Mouse (Mus musculus): ENCODE measurements around the gene Bcl7a.

The Bcl7a gene

DNA sequence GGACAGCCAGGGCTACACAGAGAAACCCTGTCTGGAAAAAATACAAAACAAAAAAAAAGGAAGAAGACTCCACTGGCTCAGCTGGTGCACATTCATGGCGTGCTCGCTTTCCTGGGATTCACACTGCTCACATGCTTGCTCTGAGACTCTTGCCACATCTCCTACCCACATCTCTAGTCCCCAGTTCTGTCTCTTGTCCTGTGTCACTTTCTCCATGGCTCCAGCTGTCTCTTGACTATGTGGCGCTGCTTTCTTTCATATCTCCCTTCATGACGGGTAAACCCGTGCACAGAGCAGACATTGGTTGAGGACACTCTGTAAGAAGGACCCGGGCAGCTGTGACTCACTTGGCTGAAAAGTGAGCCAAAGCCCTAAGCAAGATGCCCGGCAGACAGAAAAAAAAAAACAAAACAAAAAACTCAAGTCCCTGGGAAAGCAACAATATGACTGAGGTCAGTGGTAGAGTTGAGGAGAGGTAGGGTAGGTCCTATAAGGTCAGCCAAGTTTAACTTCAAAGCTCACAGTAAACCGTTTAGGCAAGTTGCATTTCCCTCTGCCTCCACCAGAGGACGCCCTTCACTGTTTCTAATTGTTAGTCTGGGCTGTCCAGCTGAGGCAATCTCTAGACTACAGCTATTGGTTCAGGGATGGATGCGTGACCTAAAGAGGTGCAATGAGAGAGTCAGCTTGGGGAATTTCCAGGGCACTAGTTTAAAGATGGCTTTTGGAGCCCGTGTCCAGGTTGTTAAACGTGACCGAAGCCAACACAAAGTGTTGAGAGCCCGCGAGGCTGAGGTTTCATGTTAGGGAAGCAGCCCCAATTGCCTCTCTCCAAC, 33.7 kb downstream of the Bcl7a start:
- 40% methylated on average over 15 of the region's 15 CpGs for WGBS

DNA sequence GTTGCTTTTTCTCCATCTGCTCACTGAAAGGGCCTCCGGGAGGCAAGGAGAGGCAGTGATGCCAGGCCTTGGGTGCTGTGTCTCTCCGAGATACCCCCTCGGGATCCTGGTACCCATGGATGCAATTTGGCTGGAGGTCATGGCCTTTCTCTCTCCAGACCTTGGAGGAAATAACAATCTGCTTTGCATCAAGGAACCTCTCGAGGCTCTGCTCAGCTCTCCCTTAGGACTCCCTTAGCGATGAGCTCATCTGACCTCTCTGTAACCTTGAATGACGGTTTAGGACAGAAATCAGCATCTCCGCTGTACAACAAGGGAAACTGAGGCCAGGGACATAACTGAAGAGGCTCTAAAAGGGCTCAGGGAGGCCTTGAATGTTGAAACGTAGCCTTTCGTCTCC, 35.1 kb downstream of the Bcl7a start:
- WGBS = 84% methylated on average over 9 of the region's 9 CpGs

DNA sequence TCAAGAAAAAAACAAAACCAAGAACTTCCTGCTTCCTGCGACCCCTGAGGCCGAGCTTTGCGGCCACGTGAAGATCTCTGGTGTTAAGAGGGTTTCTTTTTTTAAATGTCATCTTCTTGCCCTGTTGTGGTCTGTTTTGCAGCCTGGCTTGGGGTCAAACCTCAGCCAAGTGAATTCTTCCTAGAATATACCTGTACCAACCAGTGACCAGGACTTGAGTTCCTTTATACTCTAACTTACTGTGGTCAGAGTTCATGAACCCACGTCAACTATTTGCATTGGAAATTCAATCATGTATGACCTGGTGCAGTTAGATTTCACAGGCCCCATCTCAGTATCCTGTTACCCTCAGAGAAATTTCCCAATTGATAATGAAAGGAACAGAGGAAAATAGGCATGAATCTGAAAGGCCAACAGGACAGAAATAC, 35.9 kb downstream of the Bcl7a start:
- 79% methylated on average over 5 of the region's 5 CpGs for WGBS

DNA sequence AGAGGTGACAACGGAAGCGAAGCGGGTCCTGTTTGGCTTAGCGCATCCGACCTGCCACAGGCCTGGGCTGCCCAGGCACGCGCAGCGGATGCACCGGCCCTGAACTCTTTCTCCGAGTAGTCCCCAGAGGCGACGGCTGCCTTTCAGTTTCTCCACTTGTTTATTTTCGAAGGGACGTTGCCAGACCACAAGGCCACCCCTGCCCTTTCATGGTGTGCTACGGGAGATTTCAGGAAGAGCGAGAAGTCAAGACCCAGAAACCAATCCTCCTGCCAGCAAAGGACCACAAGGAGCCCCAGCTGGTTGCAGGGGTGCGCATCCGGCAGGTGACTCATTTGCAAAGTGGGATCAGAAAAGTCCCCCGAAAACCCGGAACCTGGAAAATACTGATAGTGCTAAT, 38.3 kb downstream of the Bcl7a start:
- 60% methylated on average over 20 of the region's 20 CpGs for WGBS

DNA sequence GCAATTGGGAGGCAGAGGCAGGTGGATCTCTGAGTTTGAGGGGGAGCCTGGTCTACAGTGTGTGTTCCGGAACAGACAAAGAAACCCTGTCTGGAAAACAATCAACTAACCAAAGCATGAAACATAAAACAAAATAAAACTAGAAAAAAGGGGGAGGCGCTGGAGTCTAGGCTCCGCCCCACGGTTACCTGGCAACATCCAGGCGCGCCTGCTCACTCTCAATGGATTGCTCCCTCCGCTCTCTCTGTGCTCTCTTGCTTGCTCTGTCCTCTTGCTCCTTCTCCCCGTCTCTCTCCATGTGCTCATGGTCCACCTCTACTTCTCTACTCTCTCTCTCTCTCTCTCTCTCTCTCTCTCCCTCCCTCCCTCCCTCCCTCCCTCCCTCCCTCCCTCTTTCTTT, 39.1 kb downstream of the Bcl7a start:
- 87% methylated on average over 8 of the region's 8 CpGs for WGBS

DNA sequence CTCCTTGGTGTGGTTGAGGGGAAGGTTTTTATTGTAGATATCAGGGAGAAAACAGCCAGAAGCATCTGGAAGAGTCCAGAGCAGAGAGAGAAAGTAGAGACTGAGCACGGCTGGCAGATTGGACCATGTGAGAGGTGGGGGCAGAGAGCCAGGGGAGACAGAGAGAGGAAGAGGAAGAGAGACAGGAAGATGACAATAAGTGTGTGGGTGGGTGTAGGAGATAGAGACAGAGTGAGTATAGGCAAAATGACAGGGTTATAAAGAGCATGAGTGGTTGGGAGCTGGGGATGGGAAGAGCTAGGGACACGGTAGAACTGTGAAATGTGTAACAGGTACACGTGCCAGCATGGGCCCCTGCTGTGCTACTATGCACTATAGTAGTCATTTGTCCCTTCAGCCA, 44.8 kb downstream of the Bcl7a start:
- 35% methylated on average over 3 of the region's 3 CpGs for WGBS

DNA sequence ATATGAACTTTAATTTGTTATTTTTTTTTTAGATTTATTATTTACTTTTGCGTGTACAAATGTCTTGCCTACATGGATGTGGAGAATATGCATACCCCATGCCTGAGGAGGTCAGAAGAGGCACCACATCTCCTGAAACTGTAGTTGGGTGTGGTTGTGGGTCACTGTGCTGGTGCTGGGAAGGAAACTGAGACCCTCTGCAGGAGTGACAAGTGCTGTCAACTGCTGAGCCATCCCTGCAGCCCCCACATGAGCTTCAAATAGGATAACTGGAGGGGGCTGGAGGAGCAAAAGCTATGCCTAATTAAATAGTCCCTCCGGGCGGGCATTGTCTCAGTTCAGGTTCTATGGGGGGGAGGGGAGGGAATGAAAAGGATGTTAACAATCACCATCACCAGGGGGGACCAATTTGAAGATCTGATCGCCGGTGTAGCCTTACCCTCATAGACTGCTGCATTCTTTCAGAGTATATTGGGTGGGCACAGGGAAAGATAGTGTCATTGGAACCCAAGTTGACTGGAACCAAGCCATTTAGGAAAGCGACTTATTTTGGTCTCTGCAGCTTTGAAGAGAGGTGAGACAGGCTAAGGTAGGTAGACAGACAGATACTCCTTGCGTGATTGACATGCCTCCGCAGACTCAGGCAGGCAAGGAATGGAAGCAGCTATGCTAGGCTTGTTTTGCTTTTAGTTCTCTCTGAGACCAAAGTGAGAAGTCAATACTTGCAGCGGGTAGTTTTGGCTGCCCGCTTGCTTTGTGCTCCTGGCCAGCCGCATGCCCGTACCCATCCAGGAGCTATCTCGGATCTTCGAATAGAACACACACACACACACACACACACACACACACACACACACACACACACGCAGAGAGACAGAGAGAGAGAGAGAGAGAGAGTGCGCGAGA, 47.2 kb downstream of the Bcl7a start:
- 7% methylated on average over 16 of the region's 17 CpGs for WGBS

DNA sequence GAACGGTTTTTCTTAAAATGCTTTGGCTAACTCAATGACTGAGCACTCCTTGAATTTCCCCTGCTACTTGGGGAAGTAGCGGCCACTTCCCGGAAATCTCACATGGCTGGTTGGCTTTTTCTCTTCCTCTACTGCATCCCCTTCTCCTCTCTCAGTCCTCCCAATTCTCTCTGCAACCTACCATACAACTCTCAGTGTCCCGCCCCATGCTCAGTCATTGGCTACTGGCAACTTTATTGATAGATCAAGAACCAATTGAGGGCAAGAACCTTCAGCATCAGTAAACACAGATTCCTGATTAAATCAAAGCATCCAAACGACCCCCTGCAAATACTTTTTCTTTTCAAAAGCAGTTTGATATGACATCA, 47.8 kb downstream of the Bcl7a start:
- 6% methylated on average over 5 of the region's 5 CpGs for WGBS

DNA sequence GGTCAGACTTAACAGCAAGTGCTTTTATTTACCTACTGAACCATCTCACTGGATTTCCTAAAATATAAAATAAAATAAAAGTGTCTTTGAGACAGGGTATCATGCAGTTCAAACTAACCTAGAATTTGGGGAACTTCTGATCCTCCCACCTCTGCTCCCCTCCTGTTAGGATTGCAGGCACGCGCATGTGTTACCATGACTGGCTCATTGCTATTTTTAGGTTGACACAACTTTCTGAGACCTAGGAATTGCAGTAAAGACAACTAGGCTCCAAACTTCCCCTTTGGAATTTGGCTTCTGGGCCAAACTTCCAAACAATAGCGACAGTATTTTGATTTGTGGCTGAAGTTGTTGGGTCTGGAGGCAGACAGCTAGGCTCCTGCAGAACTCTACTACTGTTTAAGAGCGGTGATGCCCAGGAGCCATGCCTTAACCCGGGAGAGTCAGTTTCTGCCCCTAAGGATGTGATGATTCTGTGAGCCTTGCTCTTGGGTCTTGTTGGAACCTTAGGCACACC, 50.2 kb downstream of the Bcl7a start:
- WGBS = 16% methylated on average over 5 of the region's 5 CpGs

DNA sequence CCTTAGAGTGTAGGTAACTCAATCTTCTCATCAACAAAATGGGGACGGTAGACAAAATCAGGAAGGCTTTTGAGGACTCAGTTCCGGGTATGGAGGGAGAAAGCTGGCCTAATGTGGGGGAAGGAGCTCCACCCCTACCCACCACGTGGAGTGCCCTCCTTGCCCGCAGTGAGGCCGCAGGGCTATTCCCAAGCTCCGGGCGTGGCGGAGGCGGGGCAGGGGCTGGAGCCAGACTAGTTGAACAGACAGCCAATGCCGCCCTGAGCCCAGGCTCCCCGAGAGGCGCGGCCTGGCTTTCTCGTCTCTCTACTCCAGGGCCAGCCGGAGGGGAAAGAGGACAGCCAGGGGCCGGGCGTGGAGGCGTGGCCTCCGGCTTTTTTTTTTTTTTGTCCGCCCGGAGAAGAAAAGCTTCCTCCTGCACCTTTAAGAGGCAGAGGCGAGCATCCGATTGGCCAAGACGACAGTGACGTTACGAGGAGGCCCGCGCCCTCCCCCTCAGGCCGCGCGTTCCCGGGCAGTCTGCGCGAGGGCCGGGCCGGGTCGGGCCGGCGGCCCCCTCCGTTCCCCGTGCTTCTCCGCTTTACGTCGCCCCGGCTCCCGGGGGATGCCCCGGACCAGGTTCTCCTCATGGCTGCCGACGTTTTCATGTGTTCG, 50.8 kb downstream of the Bcl7a start, which contains the start of gene Mlxip:
Gene Mlxip, plus strand, starts transcription at position 496 of the 654 bp plus-strand sequence.
- WGBS = under 1% methylated on average over 49 of the region's 50 CpGs

DNA sequence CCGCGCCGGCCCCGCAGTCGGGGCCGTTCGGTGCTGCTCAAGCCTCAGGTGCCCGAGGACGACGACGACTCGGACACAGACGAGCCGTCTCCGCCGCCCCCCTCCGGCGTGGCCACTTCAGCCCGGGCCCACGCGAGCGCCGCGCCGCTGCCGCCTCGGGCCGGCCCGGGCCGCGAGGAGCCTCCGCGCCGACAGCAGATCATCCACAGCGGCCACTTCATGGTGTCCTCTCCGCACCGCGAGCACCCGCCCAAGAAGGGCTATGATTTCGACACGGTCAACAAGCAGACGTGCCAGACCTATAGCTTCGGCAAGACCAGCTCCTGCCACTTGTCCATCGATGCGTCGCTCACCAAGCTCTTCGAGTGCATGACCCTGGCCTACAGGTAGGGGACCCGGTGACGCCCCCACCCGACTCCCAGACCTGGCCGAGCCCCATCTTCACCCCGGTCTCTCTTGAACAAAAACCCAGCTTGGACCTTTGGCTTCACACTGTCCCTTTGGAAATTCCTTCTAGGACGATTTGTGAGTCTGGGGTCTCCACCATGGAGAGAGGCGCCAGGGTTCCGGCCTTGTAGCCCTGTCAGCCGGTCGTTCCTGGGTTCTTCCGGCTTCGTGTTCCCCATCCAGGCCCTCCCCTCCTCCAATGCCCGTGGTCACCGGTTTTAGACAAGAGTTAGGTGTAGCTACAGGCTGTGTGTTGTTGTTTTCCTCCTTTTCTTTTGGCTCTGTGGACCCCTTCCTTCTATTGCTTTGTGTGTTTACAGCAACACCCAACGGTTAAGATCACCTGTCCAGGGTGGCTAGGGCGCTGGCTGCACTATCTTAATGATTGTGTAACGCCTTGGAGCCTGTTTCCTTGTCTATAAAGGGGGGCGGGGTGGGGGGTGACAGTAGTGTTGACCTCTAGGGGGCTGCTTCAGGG, 51.6 kb downstream of the Bcl7a start:
- WGBS = under 1% methylated on average over 65 of the region's 65 CpGs

DNA sequence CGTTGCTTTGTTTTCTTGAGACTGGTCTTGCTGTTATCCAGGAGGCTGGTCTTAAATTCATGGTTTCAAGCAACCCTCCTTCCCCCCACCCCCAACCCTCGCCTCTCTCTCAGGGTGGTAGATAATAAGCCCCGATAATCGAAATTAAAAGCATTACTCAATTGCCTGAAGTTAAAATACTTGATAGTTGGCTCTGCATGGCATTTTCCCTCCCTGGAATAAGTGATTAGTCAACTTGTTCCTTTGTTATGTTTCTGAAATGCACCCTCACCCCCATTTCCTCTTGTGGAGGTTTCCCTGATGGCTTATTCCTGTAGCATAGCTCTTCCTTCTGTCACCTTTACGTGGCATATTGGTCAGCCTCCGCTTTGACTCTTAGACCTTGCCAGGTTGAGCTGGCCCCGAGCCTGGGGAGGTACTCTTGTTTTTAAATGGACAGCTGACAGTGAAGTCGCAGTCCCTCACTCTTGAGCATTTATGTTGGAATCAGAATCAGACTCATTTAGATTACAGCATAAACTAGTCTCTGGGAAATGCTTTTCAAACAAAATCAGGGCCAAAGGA, 53.3 kb downstream of the Bcl7a start:
- 39% methylated on average over 8 of the region's 8 CpGs for WGBS

DNA sequence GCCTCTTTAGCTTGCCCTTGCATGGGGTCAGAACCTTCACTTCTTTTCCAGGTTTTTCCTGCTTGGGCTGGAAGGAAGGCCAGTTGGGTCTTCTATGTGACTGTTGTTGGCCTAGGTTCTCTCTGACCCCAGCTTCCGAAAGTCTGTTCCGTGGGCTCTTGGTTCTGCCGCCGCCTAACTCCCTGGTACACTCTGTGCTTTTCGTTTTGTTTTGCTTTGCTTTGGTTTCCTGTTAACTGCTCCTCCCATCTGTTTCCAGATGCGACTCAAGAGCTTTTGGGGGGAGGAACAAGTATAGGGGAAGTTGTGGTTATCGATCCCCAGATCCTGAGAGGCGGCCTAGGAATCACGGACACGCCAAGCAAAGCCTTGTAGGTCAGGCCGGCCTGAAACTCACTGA, 54.2 kb downstream of the Bcl7a start:
- WGBS = 66% methylated on average over 11 of the region's 11 CpGs

DNA sequence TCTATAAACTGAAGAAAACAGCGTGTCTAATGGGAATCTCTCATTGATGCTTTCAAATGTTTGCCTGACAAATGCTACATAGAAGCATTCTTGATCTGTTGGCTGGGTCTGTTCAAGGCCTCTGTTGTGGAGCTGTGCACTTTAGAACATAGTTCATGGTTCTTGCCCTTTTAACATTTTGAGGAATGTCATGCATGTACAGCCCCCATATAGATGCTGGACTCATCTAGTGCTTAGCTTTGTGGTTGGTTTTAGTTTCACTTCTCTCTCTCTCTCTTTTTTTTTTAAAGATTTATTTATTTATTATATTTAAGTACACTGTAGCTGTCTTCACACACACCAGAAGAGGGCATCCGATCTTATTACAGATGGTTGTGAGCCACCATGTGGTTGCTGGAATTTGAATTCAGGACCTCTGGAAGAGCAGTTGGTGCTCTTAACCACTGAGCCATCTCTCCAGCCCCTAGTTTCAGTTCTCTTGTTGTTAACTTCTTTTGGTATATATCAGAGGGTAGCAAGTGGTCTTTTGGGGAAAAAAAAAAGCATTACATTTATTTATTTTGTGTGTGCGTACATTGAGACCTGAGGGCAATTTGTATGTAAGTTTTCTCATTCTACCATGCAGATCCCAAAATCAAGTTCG, 55.3 kb downstream of the Bcl7a start:
- WGBS = 85% methylated on average over 4 of the region's 4 CpGs

DNA sequence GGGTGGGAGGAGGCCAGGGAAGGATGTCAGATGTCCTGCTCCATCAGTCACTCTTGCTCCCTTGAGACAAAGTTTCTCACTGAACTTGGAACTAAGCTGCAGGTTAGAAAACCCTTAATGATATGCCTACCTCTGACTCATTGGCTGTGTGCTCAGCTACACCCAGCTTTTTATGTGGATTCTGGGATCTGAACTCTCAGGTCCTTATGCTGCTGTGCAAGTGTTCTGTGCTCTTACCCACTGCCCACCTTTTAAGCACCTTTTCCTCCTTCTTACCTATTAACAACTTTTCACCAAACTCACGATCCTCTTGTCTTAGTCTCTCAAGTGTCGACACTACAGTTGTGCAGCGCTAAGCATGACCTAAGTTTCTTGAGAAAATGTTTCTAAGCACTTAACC, 60.8 kb downstream of the Bcl7a start:
- 76% methylated on average over 3 of the region's 3 CpGs for WGBS

DNA sequence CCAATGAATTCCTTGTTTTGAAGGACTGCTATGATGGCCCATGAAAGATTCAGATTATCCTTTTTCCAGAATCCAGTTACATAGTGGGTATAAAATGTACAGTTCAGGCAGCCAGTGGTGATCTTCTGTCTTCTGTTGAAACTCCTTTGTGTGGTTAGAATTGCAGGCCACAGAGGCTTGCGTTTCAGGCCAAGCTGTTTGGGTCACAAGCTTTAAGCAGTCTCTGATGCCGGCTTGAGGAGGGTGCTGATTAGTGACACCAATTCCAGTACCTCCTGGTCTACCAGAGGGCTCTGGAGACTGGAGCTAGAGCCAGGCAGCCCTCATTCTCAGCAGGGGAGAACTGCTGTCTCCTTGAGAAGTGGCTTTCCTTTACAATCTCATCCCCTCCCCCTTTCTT, 63.3 kb downstream of the Bcl7a start:
- WGBS = 55% methylated on average over 2 of the region's 2 CpGs

DNA sequence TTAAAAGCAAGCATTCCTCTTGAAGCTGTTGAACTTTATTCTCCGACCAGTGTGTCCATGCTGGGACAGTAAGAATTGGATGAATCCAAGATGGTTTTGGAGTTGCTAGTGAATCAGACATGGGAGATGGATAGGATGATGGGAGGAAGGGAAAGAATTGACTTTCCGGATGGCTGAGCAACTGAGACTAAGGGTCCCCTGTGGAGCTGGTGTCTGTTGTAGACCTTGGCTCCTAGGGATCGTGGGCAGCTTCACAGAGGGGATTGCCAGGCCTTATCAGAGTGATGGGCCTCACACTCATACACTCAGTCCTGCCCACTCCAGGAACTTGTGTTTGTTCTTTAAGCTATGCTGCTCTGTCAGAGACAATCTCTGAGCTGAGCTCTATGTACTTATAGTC, 64.5 kb downstream of the Bcl7a start:
- WGBS = 72% methylated on average over 3 of the region's 3 CpGs

DNA sequence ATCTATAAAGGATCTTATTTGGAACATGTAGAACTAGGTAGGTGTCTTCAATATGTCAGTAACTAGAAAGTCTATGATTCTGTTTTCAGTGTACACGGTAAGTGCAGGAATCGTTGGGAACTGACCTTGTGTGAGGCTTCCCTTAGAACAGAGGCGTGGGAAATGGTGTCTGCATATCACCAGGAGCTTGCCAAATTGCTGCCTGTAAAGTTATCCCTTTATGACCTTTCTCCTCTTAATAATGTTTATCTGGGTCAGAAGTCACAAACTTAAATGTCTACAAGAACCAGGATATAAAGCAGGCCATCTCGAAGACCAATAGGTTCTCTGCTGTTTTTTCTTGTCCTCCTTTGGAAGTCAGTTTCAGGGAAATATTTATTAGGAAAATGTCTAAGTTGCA, 68.6 kb downstream of the Bcl7a start:
- 90% methylated on average over 4 of the region's 4 CpGs for WGBS

DNA sequence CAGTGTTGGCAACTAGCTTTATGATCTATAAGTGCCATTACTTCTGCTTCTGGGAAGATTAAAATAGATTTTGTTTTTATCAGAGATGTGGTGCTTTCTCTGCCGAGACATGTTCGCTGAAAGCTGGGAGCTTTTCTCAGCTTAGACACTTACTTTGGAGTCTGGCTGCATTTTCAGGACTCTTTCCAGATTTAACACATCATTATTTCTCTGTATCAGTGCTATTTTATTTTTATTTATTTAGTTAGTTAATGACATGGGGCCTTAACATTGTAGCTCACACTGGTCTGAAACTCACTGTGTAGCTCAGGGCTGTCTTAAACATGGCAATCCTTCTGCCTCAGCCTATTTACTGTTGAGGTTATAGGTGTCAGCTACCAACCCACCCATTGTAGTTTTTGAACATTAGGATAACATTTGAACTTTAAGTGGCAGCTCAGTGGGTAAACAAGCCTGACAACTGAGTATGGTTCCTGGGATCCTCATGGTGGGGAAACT, 70.3 kb downstream of the Bcl7a start:
- 39% methylated on average over 2 of the region's 2 CpGs for WGBS

DNA sequence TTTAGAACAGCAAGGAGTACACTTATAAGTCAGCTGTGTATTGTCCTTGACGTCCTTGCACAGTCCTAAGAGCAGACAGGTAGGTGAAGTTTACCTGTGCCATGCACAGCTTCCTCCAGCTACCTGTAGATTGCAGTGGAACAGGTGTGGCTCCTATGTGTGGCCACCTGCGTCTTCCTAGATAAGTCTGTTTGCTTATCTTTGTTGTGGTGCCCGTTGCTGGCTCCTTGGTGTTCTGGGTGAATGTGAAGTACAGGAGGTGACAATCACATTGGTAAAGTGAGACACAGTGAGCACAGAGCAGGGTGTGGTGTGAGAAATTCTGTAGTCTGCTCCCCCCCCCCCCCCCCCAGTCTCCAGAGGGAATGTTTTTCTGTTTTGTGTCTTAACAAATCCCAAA, 72.5 kb downstream of the Bcl7a start:
- WGBS = 86% methylated on average over 3 of the region's 3 CpGs
